ENCODE assay signal across 8 mouse cellular contexts in genomic region chr2:151008939-151009509, GRCm38 (mm10). TPM values are rescaled to one million over a fixed set of nuclear protein-coding genes. Genes with fewer than 3 reads are reported as not detected.
DNase-seq lines count a peak whose midpoint lies in the region; ATAC-seq lines count a peak whose summit lies in the region.

No protein-coding gene starts in this region.

- ATAC-seq in hindbrain, embryonic 12.5 days (ENCODE audit: low FRiP score), result peak; percentile 96

- peak overlapping the region; percentile 72 for H3K4me3 ChIP-seq in hindbrain, embryonic 12.5 days

- under 1% methylated on average over 52 of the region's 57 CpGs for WGBS in hindbrain, embryonic 12.5 days

- H3K4me2 ChIP-seq in hindbrain, embryonic 12.5 days (replicated peaks), result peak overlapping the region; percentile 89

- H3K9me3 ChIP-seq in hindbrain, embryonic 12.5 days (replicated peaks), result no peaks in the 10 kb centered on the region

- H3K4me1 ChIP-seq in hindbrain, embryonic 12.5 days, result peaks cover 14% of the 10 kb centered on the region

- H3K27me3 ChIP-seq in hindbrain, embryonic 12.5 days, result no peaks in the 10 kb centered on the region

- peak overlapping the region; percentile 76 for H3K27ac ChIP-seq in hindbrain, embryonic 12.5 days

- peak overlapping the region; percentile 76 for H3K9ac ChIP-seq in hindbrain, embryonic 12.5 days

- DNase-seq in R1 (ENCODE audit: low read depth, low spot score), result peak; percentile 87
- peak; percentile 14 for DNase-seq in cerebellum, adult 8-10 months
- DNase-seq in forelimb bud, embryonic 11.5 days (ENCODE audit: low read depth, low spot score), result peak; percentile 68
- peak; percentile 69 to 76 for DNase-seq in layer of hippocampus, postnatal 36 days
- peak; percentile 64 for DNase-seq in lung, postnatal 14 days
- DNase-seq in retina, postnatal 7 days (ENCODE audit: low read depth, low spot score), result peak; percentile 52
- peak; percentile 59 to 67 for DNase-seq in urinary bladder, postnatal 36 days (ENCODE audit: low spot score in 2 of 2)

- no peaks in the 10 kb centered on the region for H3K36me3 ChIP-seq in hindbrain, embryonic 12.5 days

RNA-seq across cellular contexts. Expression of gene Ninl, which starts 30.2 kb away (rescaled TPM):
- polyA plus RNA-seq in hindbrain, embryonic 12.5 days (2016; fragmentation: Nextera tagmentation; extraction: Ambion mirVana), result 9.8 and 12.1 TPM in 2 replicates
- 1 to 10 TPM; 3.8 to 5.5 TPM for total RNA-seq in layer of hippocampus, postnatal 36 days (2021)

RNA-seq across cellular contexts. Expression of gene Nanp, which starts 30.2 kb away (rescaled TPM):
- polyA plus RNA-seq in hindbrain, embryonic 12.5 days (2016; fragmentation: Nextera tagmentation; extraction: Ambion mirVana), result 36.2 and 38.1 TPM in 2 replicates
- total RNA-seq in layer of hippocampus, postnatal 36 days (2021), result 10 to 100 TPM; 23.1 to 26.2 TPM

Comparison
In these comparisons a context has a peak if more than half of its experiments do, and no peak if none do; other contexts are left out.
1. Peak in every context shown above with its lines: DNase-seq, ATAC-seq, H3K4me3 ChIP-seq and H3K27ac ChIP-seq.
2. DNase-seq: peak in every context shown above with its lines; median percentile 87 in R1; 72 in layer of hippocampus, postnatal 36 days; 68 in forelimb bud, embryonic 11.5 days; 64 in lung, postnatal 14 days; 63 in urinary bladder, postnatal 36 days; 52 in retina, postnatal 7 days; 14 in cerebellum, adult 8-10 months.